Mouse (Mus musculus) frontal cortex, postnatal 10 days (tissue): ENCODE results near the gene Gm17416.
A peak's percentile ranks its signal among the peaks of the same experiment; 100 is the strongest.

Experiments used
- DNase-seq, 2 experiments: peaks; one replicate each; pipeline ENCODE4 v3.0.0; 2022; ENCODE audit warnings: low spot score in 2 of 2, mixed read lengths in 1 of 2

Gm17416 gene

GRCm38 (mm10) chr2:152604057-152604456, 34.9 kb downstream of the Gm17416 start, which contains the start of gene Defb36:
Gene Defb36, plus strand, starts transcription at chr2:152604327.
- no peak for DNase-seq

DNA sequence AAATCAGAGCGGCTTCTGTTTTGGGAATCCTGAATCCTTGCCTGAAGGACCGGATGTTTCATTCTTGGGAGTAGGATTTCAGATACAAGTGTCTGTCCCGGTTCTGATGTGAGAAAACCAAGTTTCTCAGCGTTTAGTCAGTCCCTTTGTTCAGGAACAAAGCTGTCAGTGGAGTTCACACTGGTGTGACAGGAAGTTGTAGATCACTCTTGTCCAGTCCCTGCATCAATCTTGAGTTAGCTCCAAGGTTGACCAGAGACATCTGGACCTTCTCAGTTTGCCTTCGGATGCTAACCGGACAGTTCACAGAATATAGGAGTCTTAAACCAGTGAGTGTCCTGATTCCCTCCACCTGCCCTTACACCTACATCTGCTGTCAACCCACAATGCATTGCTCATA, 38.6 kb downstream of the Gm17416 start:
- DNase-seq, result no peak

DNA sequence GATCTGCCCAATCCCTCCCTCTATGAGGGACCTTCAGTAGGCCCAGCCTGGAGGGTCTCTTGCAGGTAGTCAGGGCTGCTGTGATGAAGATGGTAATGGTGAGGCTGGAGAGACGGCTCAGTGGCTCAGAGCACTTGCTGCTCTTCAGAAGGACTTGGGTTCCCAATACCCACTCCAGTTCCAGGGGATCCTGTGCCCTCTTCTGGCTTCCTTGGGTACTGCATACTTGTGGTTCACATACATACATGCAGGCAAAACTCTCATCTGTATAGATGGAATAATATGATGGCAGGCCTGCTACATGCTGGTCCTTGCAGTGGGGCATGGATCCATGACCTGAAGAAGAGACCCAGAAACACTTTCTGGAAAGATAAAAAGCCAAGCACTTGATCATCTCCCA, 39.6 kb downstream of the Gm17416 start:
- no peak for DNase-seq

DNA sequence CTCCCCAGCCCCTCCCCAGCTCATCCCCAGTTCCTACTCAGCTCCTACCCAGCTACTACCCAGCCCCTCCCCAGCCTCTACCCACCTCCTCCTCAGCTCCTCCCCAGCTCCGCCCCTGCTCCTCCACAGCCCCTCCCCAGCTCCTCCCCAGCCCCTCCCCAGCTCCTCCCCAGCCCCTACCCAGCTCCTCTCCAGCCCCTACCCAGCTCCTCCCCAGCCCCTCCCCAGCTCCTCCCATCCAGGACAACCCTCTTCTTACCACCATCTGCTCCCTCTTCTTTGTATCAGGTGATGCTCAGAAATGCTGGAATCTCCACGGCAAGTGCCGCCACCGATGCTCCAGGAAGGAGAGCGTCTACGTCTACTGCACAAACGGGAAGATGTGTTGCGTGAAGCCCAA, 43.1 kb downstream of the Gm17416 start:
- no peak for DNase-seq

DNA sequence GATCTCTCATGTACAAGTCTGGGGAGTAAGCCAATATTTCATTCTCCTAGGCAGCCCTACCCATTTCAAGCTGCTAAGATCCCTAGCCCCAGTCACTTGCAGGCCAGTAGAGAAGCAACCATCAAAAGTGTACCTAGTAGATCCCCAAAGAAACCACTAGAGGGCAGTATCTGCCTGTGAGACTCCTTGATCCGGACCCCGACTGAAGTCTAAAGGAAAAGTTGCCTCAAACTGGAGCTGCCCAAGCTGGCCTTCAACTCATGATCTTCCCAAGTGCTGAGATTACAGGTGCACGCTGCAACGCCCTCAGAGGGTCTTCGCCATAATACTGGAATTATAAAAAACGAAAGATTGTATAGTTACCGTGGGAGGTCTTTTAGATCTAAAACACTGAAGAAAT, 46.4 kb downstream of the Gm17416 start:
- DNase-seq, result peak in 1 of 2 experiments; percentile 48

DNA sequence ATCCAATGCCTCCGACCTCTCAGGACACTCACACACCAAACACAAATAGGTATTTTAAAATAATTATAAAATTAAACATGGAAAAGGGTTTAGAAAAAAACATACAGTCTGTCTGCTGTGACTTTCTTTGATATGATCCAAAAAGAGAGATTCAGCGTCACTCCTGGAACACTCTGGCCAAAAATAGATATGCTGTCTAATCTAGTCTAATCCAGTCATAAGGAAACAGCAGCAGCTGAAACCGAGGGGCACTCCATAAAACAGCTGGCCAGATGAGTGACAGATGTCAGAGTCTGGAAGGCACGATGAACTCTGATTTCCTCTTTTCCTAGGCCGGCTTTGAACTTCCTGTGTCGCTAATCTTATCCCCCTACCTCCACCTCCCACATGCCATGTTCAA, 47.3 kb downstream of the Gm17416 start:
- no peak for DNase-seq

DNA sequence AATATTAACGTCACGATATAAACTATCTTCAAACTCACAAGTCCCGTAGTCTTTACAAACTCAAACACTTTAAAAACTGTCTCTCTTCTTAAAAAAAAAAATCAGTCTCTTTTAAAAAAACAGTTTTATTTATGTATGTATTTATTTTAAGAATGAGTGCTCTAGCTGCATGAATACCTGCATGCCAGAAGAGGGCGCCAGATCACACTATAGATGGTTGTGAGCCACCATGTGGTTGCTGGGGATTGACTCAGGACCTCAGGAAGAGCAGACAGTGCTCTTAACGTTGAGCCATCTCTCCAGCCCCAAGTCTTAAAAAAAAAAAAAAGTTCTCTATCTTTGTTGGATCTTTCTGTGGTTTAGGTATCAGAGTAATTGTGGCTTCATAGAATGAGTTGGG, 48.2 kb downstream of the Gm17416 start:
- no peak for DNase-seq
